Mouse (Mus musculus): Measurements from ENCODE around the gene Bud31. TPM values are rescaled to one million over a fixed set of nuclear protein-coding genes. Genes with fewer than 3 reads are reported as not detected.
A peak's percentile ranks its signal among the peaks of the same experiment; 100 is the strongest.
"Not testable (repeated sequence)": the region's sequence is repeated elsewhere in the genome, so short reads cannot be mapped to it uniquely, and the experiment has no call there.

Bud31 gene
- 185 and 186 TPM in 2 replicates for polyA plus RNA-seq (2015; fragmentation: Nextera tagmentation; extraction: Ambion mirVana)

DNA sequence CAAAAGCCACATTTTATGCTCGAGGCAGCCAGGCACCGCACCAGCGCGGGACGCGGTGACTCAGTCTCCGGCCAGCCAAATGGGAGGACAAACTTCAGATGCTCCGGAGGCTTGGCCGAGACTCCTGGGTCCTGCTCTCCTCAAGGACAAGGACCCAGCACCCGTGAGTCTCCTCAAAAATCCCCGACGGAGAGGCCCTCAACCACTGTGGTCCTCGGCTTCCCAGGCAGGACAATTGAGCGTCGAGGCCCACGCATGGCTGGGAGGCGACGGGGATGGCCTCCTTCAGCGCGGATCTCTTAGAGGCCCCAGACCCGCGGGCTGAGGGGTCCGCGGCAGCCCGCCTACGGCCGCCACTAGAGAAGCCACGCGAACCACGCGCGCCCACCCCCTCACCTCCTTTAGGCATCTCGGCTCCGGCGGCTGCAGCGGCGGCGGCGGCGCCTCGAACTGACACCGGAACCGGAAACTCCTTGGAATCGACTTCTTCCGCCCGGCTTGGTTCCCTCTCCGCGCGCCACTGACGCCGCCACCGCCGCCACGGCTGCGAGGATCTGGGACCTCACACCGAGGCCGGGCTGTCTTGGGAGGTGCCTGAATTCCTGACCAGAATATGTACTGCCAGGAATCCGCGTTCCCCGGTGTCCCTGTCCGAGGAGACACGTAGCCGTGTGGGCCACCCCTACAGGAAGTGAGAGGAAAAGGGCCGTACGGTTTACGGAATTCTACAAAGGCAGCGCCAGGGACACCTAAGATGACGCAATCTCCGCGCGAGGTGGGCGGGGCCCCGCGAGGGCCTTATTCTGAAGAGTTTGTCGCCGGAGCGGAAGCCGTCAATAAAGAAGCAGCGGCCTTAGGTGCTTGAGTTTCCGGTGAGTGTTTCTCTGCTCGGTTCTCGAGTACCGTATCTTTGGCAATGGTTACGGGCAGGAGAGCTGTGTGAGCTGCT lies at the start of gene Bud31, which contains the start of gene Pdap1:
Bud31 (plus strand) TSS at position 792 of the 949 bp plus-strand sequence.
Pdap1 (minus strand) TSS at position 668 of the 949 bp plus-strand sequence.
- ATAC-seq (replicated peaks; ENCODE audit: low FRiP score, low read depth) (peak; percentile 93), DNase-seq (ENCODE audit: low spot score) (peak; percentile 98)
- Histone ChIP-seq H3K4me2 (ENCODE audit: low read length) (peak within 1 kb of the TSS; percentile 76), H3K4me1 (replicated peaks; ENCODE audit: insufficient read depth, low read length) (0 out of 2 replicates have a peak, but pooled peaks cover 4% of the 10 kb centered on the region), H3K4me3 (replicated peaks; ENCODE audit: low read depth, low read length) (peak within 1 kb of the TSS; percentile 89), H3K36me3 (ENCODE audit: insufficient read depth, low read length) (peaks cover 30% of the 10 kb centered on the region), H3K9ac (ENCODE audit: low read depth, low read length) (peak within 1 kb of the TSS; percentile 90), H3K9me3 (replicated peaks; ENCODE audit: low read length) (no peaks in the 10 kb centered on the region), H3K27ac (peak within 1 kb of the TSS; percentile 94), H3K27me3 (ENCODE audit: insufficient read depth, low read length) (no peaks in the 10 kb centered on the region)
- under 1% methylated on average over 82 of the region's 84 CpGs for WGBS
- 0 out of 2 replicates have a peak, but pooled peaks have one; percentile 8 for TF ChIP-seq CTCF (IDR thresholded peaks at IDR 0.05; ENCODE audit: low read depth)

DNA sequence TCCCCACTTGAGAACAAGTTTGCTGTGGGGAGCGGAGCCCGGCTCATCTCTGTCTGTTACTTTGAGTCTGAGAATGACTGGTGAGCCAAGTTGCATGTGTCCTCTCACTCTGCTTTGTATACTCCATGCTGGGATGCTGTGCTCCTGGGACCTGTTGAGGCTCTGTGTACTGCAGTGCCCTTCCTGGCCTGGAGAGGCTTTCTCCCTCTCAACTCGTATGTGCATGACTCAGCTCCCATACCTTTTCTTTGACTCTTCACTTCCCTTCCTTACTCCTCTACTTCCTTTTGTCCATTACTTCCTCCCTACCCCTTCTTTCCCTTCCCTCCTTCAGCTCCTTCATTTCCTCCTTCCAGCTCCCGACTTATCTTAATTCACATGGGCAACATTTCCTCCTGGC lies 44.0 kb upstream of the Bud31 start:
- Histone ChIP-seq H3K4me3 (replicated peaks; ENCODE audit: low read depth, low read length) (no peak overlapping the region), H3K9me3 (replicated peaks; ENCODE audit: low read length) (no peaks in the 10 kb centered on the region), H3K27ac (no peak overlapping the region), H3K27me3 (ENCODE audit: insufficient read depth, low read length) (no peaks in the 10 kb centered on the region), H3K9ac (ENCODE audit: low read depth, low read length) (no peak overlapping the region), H3K4me2 (ENCODE audit: low read length) (no peak overlapping the region), H3K4me1 (replicated peaks; ENCODE audit: insufficient read depth, low read length) (no peaks in the 10 kb centered on the region), H3K36me3 (ENCODE audit: insufficient read depth, low read length) (peaks cover 39% of the 10 kb centered on the region)
- no peak for TF ChIP-seq CTCF (IDR thresholded peaks at IDR 0.05; ENCODE audit: low read depth)
- ATAC-seq (replicated peaks; ENCODE audit: low FRiP score, low read depth) (no peak), DNase-seq (ENCODE audit: low spot score) (no peak)
- WGBS = 88% methylated on average over 4 of the region's 4 CpGs

DNA sequence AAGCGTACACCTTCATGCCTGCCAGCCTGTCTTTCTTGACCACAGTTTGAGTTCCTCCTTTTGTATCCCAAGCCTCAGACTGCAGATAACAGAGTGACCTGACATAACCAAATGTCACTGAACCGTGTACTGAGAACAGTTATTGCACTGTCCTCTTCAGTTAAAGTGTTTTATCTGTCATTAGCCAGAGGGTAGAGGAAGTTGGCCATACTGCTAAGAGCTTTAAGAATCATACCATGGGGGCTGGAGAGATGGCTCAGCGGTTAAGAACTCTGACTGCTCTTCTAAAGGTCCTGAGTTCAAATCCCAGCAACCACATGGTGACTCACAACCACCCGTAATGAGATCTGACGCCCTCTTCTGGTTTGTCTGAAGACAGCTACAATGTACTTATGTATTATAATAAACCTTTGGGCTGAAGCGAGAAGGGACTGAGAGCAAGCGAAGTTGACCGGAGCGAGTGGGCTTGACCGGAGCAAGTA lies 41.8 kb upstream of the Bud31 start:
- WGBS = 96% methylated on average over 10 of the region's 10 CpGs
- peaks cover 30% of the 10 kb centered on the region for H3K36me3 ChIP-seq (ENCODE audit: insufficient read depth, low read length)
- no peak for ATAC-seq (replicated peaks; ENCODE audit: low FRiP score, low read depth)

DNA sequence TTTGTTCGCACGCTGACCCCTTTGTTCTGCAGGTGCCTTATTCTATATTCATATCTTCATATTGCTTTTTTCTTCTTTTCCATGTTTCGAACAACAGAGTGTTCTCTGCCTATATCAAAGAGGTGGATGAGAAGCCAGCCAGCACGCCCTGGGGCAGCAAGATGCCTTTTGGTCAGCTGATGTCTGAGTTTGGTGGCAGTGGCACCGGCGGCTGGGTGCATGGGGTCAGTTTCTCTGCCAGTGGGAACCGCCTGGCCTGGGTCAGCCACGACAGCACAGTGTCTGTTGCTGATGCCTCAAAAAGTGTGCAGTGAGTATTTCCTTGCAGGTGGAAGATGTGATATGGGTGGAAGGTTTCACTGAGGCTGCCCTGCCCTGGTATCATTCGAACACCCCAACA lies 39.2 kb upstream of the Bud31 start:
- ATAC-seq (replicated peaks; ENCODE audit: low FRiP score, low read depth) (no peak), DNase-seq (ENCODE audit: low spot score) (no peak)
- H3K9me3 ChIP-seq (replicated peaks; ENCODE audit: low read length) = no peaks in the 10 kb centered on the region
- no peak overlapping the region for H3K4me3 ChIP-seq (replicated peaks; ENCODE audit: low read depth, low read length)
- H3K9ac ChIP-seq (ENCODE audit: low read depth, low read length) = no peak overlapping the region
- TF ChIP-seq CTCF (IDR thresholded peaks at IDR 0.05; ENCODE audit: low read depth) = no peak
- no peak overlapping the region for H3K27ac ChIP-seq
- H3K36me3 ChIP-seq (ENCODE audit: insufficient read depth, low read length) = peaks cover 38% of the 10 kb centered on the region
- no peak overlapping the region for H3K4me2 ChIP-seq (ENCODE audit: low read length)
- 96% methylated on average over 9 of the region's 9 CpGs for WGBS
- no peaks in the 10 kb centered on the region for H3K27me3 ChIP-seq (ENCODE audit: insufficient read depth, low read length)
- H3K4me1 ChIP-seq (replicated peaks; ENCODE audit: insufficient read depth, low read length) = no peaks in the 10 kb centered on the region

More for the DNA sequence above, 41.8 kb upstream of the Bud31 start:
- Histone ChIP-seq H3K4me2 (ENCODE audit: low read length) (no peak overlapping the region), H3K9ac (ENCODE audit: low read depth, low read length) (no peak overlapping the region), H3K4me1 (replicated peaks; ENCODE audit: insufficient read depth, low read length) (no peaks in the 10 kb centered on the region), H3K27ac (no peak overlapping the region), H3K27me3 (ENCODE audit: insufficient read depth, low read length) (no peaks in the 10 kb centered on the region), H3K4me3 (replicated peaks; ENCODE audit: low read depth, low read length) (no peak overlapping the region), H3K9me3 (replicated peaks; ENCODE audit: low read length) (no peaks in the 10 kb centered on the region)
- DNase-seq (ENCODE audit: low spot score) = no peak
- TF ChIP-seq CTCF (IDR thresholded peaks at IDR 0.05; ENCODE audit: low read depth) = no peak

DNA sequence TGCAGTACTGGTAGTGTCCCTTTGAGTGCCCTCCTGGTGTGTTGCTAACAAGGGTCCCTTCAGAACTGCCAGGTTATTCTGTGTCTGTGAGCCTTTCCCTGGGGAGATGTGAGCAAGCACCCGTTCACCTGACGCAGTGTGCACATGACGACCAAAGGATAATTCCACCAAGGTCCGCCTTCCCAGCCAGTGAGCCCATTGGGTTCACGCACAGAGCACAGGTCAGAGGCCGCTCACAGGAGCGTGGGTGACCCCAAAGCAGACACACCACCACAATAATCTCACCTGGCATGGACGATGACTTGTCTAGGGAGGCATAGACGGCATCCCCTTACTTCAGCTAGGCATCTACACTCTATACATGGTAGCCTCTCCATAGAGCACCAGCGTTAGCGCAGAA lies 38.7 kb upstream of the Bud31 start:
- not testable (repeated sequence) for H3K9ac ChIP-seq (ENCODE audit: low read depth, low read length); ATAC-seq (replicated peaks; ENCODE audit: low FRiP score, low read depth); H3K4me2 ChIP-seq (ENCODE audit: low read length); H3K4me3 ChIP-seq (replicated peaks; ENCODE audit: low read depth, low read length); H3K9me3 ChIP-seq (replicated peaks; ENCODE audit: low read length); H3K27ac ChIP-seq; DNase-seq (ENCODE audit: low spot score); H3K27me3 ChIP-seq (ENCODE audit: insufficient read depth, low read length); H3K4me1 ChIP-seq (replicated peaks; ENCODE audit: insufficient read depth, low read length)
- peaks cover 43% of the 10 kb centered on the region for H3K36me3 ChIP-seq (ENCODE audit: insufficient read depth, low read length)
- 92% methylated on average over 11 of the region's 11 CpGs for WGBS

DNA sequence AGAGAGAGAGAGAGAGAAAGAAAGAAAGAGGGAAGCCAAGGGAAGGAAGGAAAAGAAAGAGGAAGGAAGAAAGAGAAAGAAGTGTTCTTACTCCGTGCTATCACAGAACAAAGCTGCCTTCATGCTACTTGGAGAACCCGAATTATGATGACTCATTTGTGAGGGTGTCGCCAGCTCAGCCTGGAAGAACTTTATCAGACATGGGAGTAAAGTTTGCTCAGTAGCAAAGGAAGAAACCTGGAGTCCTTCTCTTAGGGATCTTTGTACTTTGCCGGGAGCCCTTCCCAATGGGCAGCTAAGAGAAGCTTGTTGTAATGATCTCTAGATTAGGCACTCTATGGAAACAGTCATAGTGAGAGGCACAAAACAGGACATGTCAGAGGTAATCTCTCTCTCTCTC lies 37.5 kb upstream of the Bud31 start:
- Histone ChIP-seq H3K4me1 (replicated peaks; ENCODE audit: insufficient read depth, low read length) (no peaks in the 10 kb centered on the region), H3K4me3 (replicated peaks; ENCODE audit: low read depth, low read length) (no peak overlapping the region), H3K4me2 (ENCODE audit: low read length) (no peak overlapping the region), H3K27ac (no peak overlapping the region), H3K9ac (ENCODE audit: low read depth, low read length) (no peak overlapping the region), H3K36me3 (ENCODE audit: insufficient read depth, low read length) (peaks cover 53% of the 10 kb centered on the region), H3K9me3 (replicated peaks; ENCODE audit: low read length) (no peaks in the 10 kb centered on the region), H3K27me3 (ENCODE audit: insufficient read depth, low read length) (no peaks in the 10 kb centered on the region)
- TF ChIP-seq CTCF (IDR thresholded peaks at IDR 0.05; ENCODE audit: low read depth) = no peak
- 91% methylated on average over 4 of the region's 4 CpGs for WGBS
- no peak for DNase-seq (ENCODE audit: low spot score)
- ATAC-seq (replicated peaks; ENCODE audit: low FRiP score, low read depth) = no peak

Measured in kidney, postnatal 0 days (tissue).